Mouse (Mus musculus) midbrain, embryonic 15.5 days (tissue): ENCODE measurements around the gene Sh2b3. TPM values are rescaled to one million over a fixed set of nuclear protein-coding genes. Genes with fewer than 3 reads are reported as not detected.

Experiments used
- ATAC-seq: fragments of 200-750 bp; cut with Nextera tagmentation; replicated peaks from 2 replicates; pipeline ENCODE4 v1.8.0; 2017; ENCODE audit warnings: moderate TSS enrichment
- H3K27ac ChIP-seq: fragments of 300-500 bp; sonication (generic); 2 replicates; pipeline ENCODE4 v1.5.1; 2015; ENCODE audit warnings: mild to moderate bottlenecking, inconsistent platforms
- H3K27me3 ChIP-seq: fragments of 300-500 bp; sonication (generic); replicated peaks from 2 replicates; pipeline ENCODE4 v1.6.1; 2015; ENCODE audit warnings: inconsistent platforms
- H3K36me3 ChIP-seq: fragments of 300-500 bp; sonication (generic); replicated peaks from 2 replicates; pipeline ENCODE4 v1.6.1; 2015; ENCODE audit warnings: inconsistent platforms
- H3K4me1 ChIP-seq: fragments of 300-500 bp; sonication (generic); 2 replicates; pipeline ENCODE4 v1.6.1; 2015; ENCODE audit warnings: inconsistent platforms
- H3K4me2 ChIP-seq: fragments of 300-500 bp; sonication (generic); 2 replicates; pipeline ENCODE4 v1.6.1; 2015; ENCODE audit warnings: inconsistent platforms, mild to moderate bottlenecking, moderate library complexity
- H3K4me3 ChIP-seq: fragments of 300-500 bp; sonication (generic); 2 replicates; pipeline ENCODE4 v1.5.1; 2015; ENCODE audit warnings: mild to moderate bottlenecking, inconsistent platforms
- H3K9ac ChIP-seq: fragments of 300-500 bp; sonication (generic); 2 replicates; pipeline ENCODE4 v1.6.1; 2015; ENCODE audit warnings: mild to moderate bottlenecking, inconsistent platforms
- H3K9me3 ChIP-seq: fragments of 300-500 bp; sonication (generic); 2 replicates; pipeline ENCODE4 v1.6.1; 2016; ENCODE audit warnings: inconsistent platforms
- WGBS: fragments of 180-500 bp; shearing (Covaris S2); methylation state at CpG from one replicate; pipeline ENCODE4 v1.1.7; 2015; ENCODE audit warnings: mixed read lengths; 5-methylcytosine and 5-hydroxymethylcytosine counted together
- polyA plus RNA-seq: library from polyadenylated mRNA; unstranded; fragments of >200 nt; fragmentation: Nextera tagmentation; extraction: Ambion mirVana; gene quantifications from 2 replicates; pipeline ENCODE4 v1.2.1, GENCODE M21; 2015

Sh2b3 gene
- polyA plus RNA-seq, 1 experiment from 2014 or later, result 7.7 TPM

DNA sequence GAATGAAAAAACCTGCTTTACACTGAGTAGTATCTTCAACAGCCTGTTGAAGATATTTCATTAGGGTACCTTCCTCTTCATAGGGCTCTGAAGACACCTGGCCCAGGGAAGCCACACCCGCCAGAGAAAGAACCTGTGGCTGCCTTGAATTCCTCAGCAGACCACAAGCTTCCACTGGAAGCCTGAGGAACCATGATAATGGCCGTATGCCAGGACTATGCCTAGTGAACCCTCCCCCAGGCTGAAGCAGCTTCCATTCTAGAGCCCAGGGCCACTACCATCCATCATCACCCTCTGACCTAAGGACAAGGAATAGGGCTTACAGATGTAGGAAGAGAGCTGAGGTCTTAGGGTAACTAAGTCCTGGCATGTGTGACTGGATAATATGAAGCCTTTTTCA is 17.3 kb downstream of the Sh2b3 start:
- Histone ChIP-seq H3K9me3 (no peaks in the 10 kb centered on the region), H3K36me3 (peaks cover 27% of the 10 kb centered on the region), H3K27me3 (no peaks in the 10 kb centered on the region), H3K4me2 (no peak overlapping the region), H3K4me1 (no peaks in the 10 kb centered on the region), H3K27ac (no peak overlapping the region), H3K4me3 (no peak overlapping the region), H3K9ac (no peak overlapping the region)
- WGBS, result 92% methylated on average over 2 of the region's 2 CpGs
- no peak for ATAC-seq

- H3K27me3 ChIP-seq, result no peaks in the 10 kb centered on the region
- no peak overlapping the region for H3K27ac ChIP-seq
- no peaks in the 10 kb centered on the region for H3K9me3 ChIP-seq
- 93% methylated on average over 5 of the region's 5 CpGs for WGBS
- ATAC-seq, result no peak
- peaks cover 27% of the 10 kb centered on the region for H3K36me3 ChIP-seq
- H3K4me1 ChIP-seq, result no peaks in the 10 kb centered on the region
- no peak overlapping the region for H3K4me2 ChIP-seq
- H3K4me3 ChIP-seq, result no peak overlapping the region
- H3K9ac ChIP-seq, result no peak overlapping the region
Measured at GRCm38 (mm10) chr5:121819559-121819958, 17.9 kb downstream of the Sh2b3 start.

- no peak overlapping the region for H3K4me3 ChIP-seq
- H3K9me3 ChIP-seq, result no peaks in the 10 kb centered on the region
- ATAC-seq, result no peak
- WGBS, result 95% methylated on average over 4 of the region's 4 CpGs
- no peak overlapping the region for H3K27ac ChIP-seq
- H3K36me3 ChIP-seq, result peaks cover 29% of the 10 kb centered on the region
- no peak overlapping the region for H3K9ac ChIP-seq
- H3K27me3 ChIP-seq, result no peaks in the 10 kb centered on the region
- H3K4me2 ChIP-seq, result no peak overlapping the region
- no peaks in the 10 kb centered on the region for H3K4me1 ChIP-seq
Measured at GRCm38 (mm10) chr5:121818862-121819261, 18.6 kb downstream of the Sh2b3 start.

GRCm38 (mm10) chr5:121818401-121818800 is 19.0 kb downstream of the Sh2b3 start:
- Histone ChIP-seq H3K27ac (no peak overlapping the region), H3K27me3 (no peaks in the 10 kb centered on the region), H3K4me2 (no peak overlapping the region), H3K36me3 (peaks cover 33% of the 10 kb centered on the region), H3K4me1 (no peaks in the 10 kb centered on the region), H3K9me3 (no peaks in the 10 kb centered on the region), H3K4me3 (no peak overlapping the region), H3K9ac (no peak overlapping the region)
- ATAC-seq, result no peak
- 97% methylated on average over 7 of the region's 7 CpGs for WGBS

DNA sequence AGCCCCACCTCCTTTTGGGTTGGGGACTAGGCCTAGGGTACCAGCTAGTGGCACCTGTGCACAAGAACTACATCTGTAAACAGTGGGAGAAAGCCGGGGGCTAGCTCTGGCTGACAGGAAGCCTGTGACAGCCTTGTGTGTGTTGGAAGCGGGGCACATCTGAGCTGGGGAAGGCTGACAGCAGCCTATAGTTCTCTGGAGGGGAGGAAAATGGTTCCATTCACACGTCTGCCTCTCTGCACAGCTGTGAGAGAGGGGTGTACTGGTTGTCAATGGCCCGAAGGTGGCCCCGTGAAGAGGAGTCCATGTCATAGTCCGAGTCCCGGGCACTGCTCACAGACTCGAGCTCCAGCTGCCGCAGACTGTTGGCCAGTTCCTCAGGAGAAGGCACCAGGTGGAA is 19.9 kb downstream of the Sh2b3 start:
- H3K4me3 ChIP-seq, result no peak overlapping the region
- no peak for ATAC-seq
- H3K4me2 ChIP-seq, result no peak overlapping the region
- no peak overlapping the region for H3K27ac ChIP-seq
- WGBS, result 91% methylated on average over 9 of the region's 9 CpGs
- no peak overlapping the region for H3K9ac ChIP-seq
- H3K9me3 ChIP-seq, result no peaks in the 10 kb centered on the region
- no peaks in the 10 kb centered on the region for H3K4me1 ChIP-seq
- no peaks in the 10 kb centered on the region for H3K27me3 ChIP-seq
- peaks cover 42% of the 10 kb centered on the region for H3K36me3 ChIP-seq

GRCm38 (mm10) chr5:121816611-121817010 is 20.8 kb downstream of the Sh2b3 start:
- no peaks in the 10 kb centered on the region for H3K9me3 ChIP-seq
- no peaks in the 10 kb centered on the region for H3K4me1 ChIP-seq
- peaks cover 51% of the 10 kb centered on the region for H3K36me3 ChIP-seq
- H3K27ac ChIP-seq, result no peak overlapping the region
- WGBS, result 98% methylated on average over 2 of the region's 2 CpGs
- no peak overlapping the region for H3K4me3 ChIP-seq
- no peak for ATAC-seq
- no peaks in the 10 kb centered on the region for H3K27me3 ChIP-seq
- H3K4me2 ChIP-seq, result no peak overlapping the region
- H3K9ac ChIP-seq, result no peak overlapping the region

DNA sequence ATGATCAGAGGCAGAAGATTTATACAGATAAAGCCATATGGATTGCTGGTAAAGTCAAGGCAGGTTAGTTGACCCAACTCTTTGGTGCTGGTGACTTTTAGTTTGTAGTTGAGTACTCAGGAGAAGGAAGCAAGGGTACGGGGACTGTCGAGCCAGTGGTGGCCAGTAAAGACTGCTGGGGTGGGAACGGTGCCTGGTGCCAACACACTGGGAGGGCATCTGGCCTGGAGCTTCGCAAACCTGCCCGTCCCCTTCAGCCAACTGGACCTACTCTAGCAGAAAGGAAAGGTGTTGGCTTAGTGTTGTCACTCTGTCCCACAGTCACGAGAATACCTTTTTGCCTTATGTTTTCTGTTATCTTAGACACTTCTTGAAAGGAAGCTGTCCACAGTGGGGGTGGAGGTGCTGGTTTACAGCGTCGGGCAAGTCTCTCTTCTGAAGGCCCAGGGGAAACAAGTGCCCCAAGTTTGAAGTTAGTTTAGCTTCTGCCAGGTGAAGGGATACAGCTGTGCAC is 21.5 kb downstream of the Sh2b3 start:
- no peaks in the 10 kb centered on the region for H3K27me3 ChIP-seq
- H3K4me1 ChIP-seq, result no peaks in the 10 kb centered on the region
- H3K4me3 ChIP-seq, result no peak overlapping the region
- H3K27ac ChIP-seq, result no peak overlapping the region
- peaks cover 56% of the 10 kb centered on the region for H3K36me3 ChIP-seq
- WGBS, result 93% methylated on average over 8 of the region's 8 CpGs
- no peak for ATAC-seq
- H3K9me3 ChIP-seq, result no peaks in the 10 kb centered on the region
- H3K9ac ChIP-seq, result no peak overlapping the region
- H3K4me2 ChIP-seq, result no peak overlapping the region

- no peaks in the 10 kb centered on the region for H3K4me1 ChIP-seq
- no peak overlapping the region for H3K4me2 ChIP-seq
- H3K27me3 ChIP-seq, result no peaks in the 10 kb centered on the region
- H3K27ac ChIP-seq, result no peak overlapping the region
- ATAC-seq, result no peak
- H3K36me3 ChIP-seq, result peaks cover 55% of the 10 kb centered on the region
- no peaks in the 10 kb centered on the region for H3K9me3 ChIP-seq
- H3K4me3 ChIP-seq, result no peak overlapping the region
- H3K9ac ChIP-seq, result no peak overlapping the region
- WGBS, result 68% methylated on average over 3 of the region's 3 CpGs
Measured at GRCm38 (mm10) chr5:121815067-121815466, 22.4 kb downstream of the Sh2b3 start.

DNA sequence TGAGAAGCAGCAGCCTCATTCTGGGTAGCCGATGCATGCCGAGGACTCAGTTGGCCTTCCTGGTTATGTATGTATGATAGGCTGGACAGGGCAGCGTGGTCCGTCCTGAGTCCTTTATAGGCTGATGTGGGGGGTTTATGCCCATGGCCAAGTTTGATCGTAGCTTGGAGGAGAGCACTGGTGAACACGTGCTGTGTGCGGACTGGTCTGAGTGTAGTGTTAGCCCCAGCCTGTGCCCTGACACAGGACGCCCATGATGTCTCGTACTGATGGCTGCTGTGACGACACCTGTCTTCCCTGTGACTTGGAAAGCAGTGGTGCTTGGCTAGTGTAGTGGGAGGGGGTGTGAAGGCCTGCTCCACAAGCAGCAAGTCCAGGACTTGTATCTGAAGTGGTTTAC is 23.7 kb downstream of the Sh2b3 start:
- no peak overlapping the region for H3K4me3 ChIP-seq
- H3K9ac ChIP-seq, result no peak overlapping the region
- H3K9me3 ChIP-seq, result no peaks in the 10 kb centered on the region
- peaks cover 49% of the 10 kb centered on the region for H3K36me3 ChIP-seq
- no peak overlapping the region for H3K27ac ChIP-seq
- no peaks in the 10 kb centered on the region for H3K4me1 ChIP-seq
- H3K27me3 ChIP-seq, result no peaks in the 10 kb centered on the region
- ATAC-seq, result no peak
- WGBS, result 96% methylated on average over 10 of the region's 10 CpGs
- H3K4me2 ChIP-seq, result no peak overlapping the region

DNA sequence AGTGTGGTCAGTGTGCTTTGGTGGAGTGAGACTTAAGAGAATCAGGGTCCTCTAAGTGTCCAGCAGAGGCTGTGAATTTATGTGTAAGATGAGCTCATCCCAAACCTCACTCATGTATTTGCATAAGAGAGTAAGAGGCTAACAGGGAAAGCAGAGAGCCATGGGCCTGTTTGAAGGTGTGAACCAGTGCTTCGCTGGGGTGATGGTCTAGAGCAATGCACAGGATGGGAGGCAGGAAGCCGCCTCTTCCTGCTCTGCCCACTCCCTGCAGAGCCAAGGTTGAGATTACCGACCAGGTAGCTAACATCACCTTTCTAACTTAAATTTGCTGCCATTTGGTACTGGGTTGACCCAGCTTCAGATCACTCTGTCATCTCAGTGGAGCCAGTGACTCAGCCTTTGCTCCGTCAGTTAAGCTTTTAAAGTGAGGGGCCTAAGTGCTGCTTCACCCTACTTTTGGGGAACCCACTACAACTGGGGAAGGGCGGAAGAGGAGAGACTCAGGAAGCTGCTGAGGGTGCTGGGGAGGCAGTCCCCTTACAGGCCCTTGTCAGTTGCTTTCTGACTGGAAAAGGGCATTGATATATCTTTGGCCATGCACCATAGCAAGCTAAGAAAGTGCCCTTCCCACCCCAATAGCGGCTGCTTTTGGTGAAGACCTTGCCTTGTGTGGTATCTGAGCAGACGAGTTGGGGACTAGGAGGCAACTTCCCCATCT is 24.8 kb downstream of the Sh2b3 start:
- ATAC-seq, result no peak
- Histone ChIP-seq H3K36me3 (peaks cover 40% of the 10 kb centered on the region), H3K9me3 (no peaks in the 10 kb centered on the region), H3K4me3 (no peak overlapping the region), H3K27me3 (no peaks in the 10 kb centered on the region), H3K4me1 (no peaks in the 10 kb centered on the region), H3K9ac (no peak overlapping the region), H3K27ac (no peak overlapping the region), H3K4me2 (no peak overlapping the region)
- WGBS, result 90% methylated on average over 7 of the region's 7 CpGs

DNA sequence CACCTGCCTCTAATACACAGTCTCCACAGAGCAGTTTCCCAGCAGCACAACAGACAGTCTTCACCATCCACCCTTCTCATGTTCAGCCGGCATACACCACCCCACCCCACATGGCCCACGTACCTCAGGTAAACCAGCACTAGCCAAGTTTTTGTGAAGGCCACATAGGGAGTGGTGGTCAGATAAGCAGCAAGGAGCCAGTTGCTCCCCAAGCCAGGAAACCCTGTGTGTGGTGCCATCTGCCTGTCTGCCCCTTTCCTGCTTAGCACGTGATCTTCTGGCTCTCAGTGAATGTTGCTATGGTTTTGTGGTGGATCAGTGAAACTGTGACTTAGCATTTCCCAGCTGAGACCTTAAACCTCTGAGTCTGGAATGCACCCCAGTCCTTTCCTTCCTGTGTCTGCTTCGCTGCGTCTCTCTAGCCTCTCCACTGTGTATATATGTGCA is 25.9 kb downstream of the Sh2b3 start:
- H3K4me2 ChIP-seq, result no peak overlapping the region
- H3K27me3 ChIP-seq, result no peaks in the 10 kb centered on the region
- no peak overlapping the region for H3K4me3 ChIP-seq
- H3K36me3 ChIP-seq, result peaks cover 35% of the 10 kb centered on the region
- no peak overlapping the region for H3K27ac ChIP-seq
- H3K9me3 ChIP-seq, result no peaks in the 10 kb centered on the region
- no peak for ATAC-seq
- H3K9ac ChIP-seq, result no peak overlapping the region
- 88% methylated on average over 5 of the region's 5 CpGs for WGBS
- no peaks in the 10 kb centered on the region for H3K4me1 ChIP-seq

- Histone ChIP-seq H3K4me3 (no peak overlapping the region), H3K27me3 (no peaks in the 10 kb centered on the region), H3K9ac (no peak overlapping the region), H3K27ac (no peak overlapping the region), H3K9me3 (no peaks in the 10 kb centered on the region), H3K36me3 (peaks cover 37% of the 10 kb centered on the region), H3K4me1 (no peaks in the 10 kb centered on the region), H3K4me2 (no peak overlapping the region)
- 91% methylated on average over 17 of the region's 17 CpGs for WGBS
- no peak for ATAC-seq
Measured at GRCm38 (mm10) chr5:121810331-121811151, 26.9 kb downstream of the Sh2b3 start.
